Mouse (Mus musculus) adrenal gland (tissue): Measurements from ENCODE around the gene Ugt2b37.
"Not testable (repeated sequence)": the region's sequence is repeated elsewhere in the genome, so short reads cannot be mapped to it uniquely, and the experiment has no call there.

ENCODE experiments used
- intact Hi-C: fragments of 180-260 bp; cut with DNase I; formaldehyde crosslinking; loops from one replicate; pipeline ENCODE4 v1.15.1; 2025
- long read RNA-seq, 2 experiments: library from polyadenylated mRNA; unstranded; transcript quantifications; one replicate each; pipeline ENCODE4 v2.0.0; 2020; ENCODE audit warnings: borderline replicate concordance in 1 of 2; ENCODE audit not compliant: insufficient replicate concordance in 1 of 2

Ugt2b37 gene
- long read RNA-seq, experiment 1: 0 reads
- long read RNA-seq, experiment 2: 0 reads

DNA sequence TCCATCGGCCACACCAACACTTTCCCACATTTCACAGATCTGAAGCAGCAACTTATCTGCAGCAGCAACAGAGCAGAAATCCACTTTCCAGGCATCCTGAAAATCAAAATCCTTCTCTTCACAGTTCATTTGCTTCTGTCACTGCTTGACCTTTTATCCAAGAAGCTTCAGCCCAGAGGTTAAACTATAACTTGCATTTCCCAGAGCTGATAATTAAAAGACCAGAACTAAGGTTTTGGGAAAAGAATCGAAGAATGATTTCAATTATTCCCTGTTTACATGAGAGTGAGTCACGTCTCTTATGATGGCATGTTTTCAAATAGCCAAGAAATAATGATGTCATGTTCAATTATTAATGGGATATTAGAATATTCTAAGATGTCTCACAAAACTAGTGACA lies at the start of gene Ugt2b37:
Gene Ugt2b37, minus strand, starts transcription at position 129 of the 400 bp plus-strand sequence.
- intact Hi-C loops: not testable (repeated sequence)

DNA sequence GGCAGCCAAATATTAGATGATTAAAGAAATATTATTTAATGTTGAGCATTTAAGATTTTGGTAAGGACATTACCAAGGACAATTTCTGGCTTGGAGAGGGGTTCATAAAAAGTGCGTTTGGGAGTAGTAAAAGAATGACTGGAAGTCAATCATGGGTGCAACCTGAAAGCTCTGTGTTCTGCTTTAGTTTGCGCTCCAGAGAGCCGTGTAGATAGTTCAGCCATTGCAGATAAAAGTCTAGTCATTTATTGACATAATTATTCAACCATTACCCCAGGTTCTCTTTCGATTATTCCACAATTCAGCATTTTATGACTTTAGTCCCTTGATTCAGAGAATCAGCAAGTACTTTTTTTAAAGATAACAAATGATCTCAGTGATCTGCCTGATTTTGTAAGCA lies 31.6 kb upstream of the Ugt2b37 start:
- intact Hi-C loops: not testable (repeated sequence)

DNA sequence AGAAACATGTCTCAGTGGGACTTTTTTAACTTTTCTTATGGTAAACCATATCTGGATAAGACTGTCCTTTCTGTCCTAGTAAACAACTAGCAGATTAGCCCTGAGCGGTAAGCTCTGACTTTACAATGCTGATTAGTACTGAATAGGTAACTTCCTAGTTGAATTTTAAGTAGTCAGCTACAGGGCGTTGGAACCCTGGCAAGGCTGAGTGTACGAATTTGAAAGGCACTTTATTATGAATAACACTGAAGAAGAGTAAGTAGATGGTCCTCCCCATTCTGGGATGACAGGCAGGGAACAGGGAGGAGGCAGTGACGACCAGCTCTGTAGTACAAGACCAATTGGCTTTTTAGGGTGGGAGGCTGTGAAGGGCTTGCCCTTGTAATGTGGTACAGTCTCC lies 21.4 kb upstream of the Ugt2b37 start:
- intact Hi-C loops: not testable (repeated sequence)

DNA sequence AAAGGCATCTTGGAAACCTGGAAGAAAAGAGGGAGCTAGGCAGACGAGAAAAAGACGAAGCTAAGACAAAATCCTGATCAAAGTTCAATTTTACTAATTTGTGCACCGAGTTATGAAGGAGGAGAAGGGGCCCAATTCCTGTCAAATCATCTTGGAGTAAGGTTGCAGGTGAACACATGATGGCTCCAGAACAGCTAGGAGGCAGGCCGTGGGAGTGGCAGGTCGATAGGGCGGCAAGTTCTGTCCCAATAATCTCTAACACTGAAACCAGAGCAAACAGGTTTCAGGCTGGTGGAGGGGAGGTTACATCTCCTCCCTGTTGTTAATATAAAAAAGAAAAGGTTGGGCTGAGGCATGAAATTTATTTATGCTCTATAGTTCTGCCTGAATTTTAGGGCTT lies 21.0 kb upstream of the Ugt2b37 start:
- intact Hi-C loops: no loop called here

DNA sequence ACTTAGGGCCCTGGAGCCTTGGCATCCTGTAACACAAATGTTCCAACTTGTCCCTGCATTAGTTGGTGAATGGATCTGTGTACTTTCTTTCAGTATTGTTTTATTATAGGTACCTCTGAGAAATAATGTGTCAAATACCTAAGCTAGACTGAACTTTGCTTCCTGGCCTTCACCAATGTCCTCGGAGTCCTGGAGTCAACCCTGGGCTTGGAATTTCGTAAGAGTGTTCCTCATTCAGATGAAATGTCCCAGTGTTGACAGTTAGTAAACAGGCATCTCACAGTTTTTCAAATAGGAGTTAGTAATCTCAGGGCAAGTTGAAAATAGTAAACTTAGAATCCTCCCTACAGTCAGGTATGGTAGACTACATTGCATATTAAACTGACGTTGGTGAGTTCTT lies 1.2 kb upstream of the Ugt2b37 start:
- intact Hi-C loops: no loop called here

DNA sequence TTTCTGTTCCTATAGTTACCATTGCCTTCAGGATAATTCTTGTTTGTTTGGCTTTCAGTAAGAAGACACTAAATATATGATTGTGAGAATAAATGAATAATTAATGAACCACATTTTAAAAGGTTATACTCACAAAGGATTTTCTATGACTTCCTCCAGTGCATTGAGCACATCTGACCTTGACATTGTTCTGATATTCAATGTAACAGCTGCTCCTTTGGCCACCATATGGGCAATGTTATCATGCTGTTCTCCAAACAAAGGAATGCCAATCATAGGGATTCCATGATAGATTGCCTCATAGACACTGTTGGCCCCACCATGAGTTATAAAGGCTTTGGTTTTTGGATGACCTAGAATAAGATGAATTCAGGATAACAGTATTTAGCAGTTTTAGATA lies 12.5 kb downstream of the Ugt2b37 start:
- intact Hi-C loops: not testable (repeated sequence)

DNA sequence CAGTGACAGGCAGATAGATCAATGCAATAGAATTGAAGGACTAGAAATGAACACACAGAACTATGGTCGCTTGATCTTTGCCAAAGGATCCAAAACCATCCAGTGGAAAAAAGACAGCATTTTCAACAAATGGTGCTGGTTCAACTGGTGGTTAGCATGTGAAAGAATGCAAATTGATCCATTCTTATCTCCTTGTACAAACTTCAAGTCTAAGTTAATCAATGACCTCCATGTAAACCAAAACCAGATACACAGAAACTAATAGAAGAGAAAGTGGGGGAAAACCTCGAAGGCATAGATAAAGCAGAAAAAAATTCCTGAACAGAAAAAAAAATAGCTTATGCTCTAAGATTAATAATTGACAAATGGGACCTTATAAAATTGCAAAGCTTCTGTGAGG lies 58.2 kb downstream of the Ugt2b37 start:
- intact Hi-C loops: not testable (repeated sequence)
